Mouse (Mus musculus) small intestine, adult 2 months (tissue): Measurements from ENCODE around the gene Gm14692.
"Not testable (repeated sequence)": the region's sequence is repeated elsewhere in the genome, so short reads cannot be mapped to it uniquely, and the experiment has no call there.

Experiments
- CTCF ChIP-seq: fragments of 200-500 bp; IDR thresholded peaks from 2 replicates; pipeline ENCODE4 v1.5.1; 2012; ENCODE audit warnings: low read depth, mild to moderate bottlenecking, control low read depth, inconsistent platforms, low read length, moderate library complexity, mixed read lengths; ENCODE audit not compliant: insufficient replicate concordance, insufficient read length; ENCODE audit errors: extremely low read depth
- POLR2A ChIP-seq: fragments of 200-500 bp; IDR thresholded peaks from 2 replicates; pipeline ENCODE4 v1.6.1; 2012; ENCODE audit warnings: low read depth, mild to moderate bottlenecking, control low read depth, inconsistent platforms, low read length, moderate library complexity

GRCm38 (mm10) chrX:67695398-67695797 is at the start of gene Gm14692:
- not testable (repeated sequence) for TF ChIP-seq CTCF, POLR2A
